Mouse (Mus musculus): ENCODE results near the gene Sox11.

Sox11 gene

DNA sequence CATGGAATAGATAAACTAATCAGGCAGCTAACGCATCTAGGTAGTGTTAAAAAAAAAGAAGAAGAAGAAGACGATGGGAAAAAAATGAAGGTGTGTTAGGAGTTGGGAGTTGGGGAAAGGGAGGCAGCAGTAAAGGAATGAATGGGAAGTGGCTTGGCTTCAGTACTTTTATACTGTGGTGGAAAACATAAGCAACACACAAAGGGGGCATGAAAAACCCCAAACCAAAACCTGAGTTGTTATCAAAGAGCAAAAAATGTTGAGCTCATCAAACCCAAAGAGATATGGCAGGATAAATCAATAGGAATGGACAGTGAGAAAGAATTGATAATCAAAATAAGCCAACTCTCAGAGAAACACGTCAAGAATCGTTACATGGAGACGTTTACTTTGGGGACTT is 5.6 kb downstream of the Sox11 start:
- DNase-seq (ENCODE audit: low spot score in 2 of 2) = no peak

DNA sequence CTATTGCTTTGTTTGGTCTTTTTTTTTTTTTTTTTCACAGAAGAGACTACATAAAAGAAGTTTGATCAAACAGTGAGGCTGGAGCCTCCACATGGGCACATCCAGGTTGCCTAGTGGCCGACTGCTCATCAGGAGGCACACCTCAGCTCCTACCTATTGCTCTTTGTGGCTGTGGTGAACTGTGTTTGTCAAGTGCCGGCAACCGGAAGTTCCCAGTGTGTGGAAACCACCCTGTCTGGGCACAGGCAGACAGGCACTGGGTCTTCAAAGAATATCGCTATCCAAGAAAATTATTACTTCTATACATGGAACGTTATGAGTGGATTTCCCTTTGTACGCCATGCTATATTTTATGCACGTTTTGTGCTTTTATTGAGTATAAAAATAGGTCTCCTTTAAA is 6.0 kb downstream of the Sox11 start:
- DNase-seq (ENCODE audit: low spot score in 2 of 2) = no peak

DNA sequence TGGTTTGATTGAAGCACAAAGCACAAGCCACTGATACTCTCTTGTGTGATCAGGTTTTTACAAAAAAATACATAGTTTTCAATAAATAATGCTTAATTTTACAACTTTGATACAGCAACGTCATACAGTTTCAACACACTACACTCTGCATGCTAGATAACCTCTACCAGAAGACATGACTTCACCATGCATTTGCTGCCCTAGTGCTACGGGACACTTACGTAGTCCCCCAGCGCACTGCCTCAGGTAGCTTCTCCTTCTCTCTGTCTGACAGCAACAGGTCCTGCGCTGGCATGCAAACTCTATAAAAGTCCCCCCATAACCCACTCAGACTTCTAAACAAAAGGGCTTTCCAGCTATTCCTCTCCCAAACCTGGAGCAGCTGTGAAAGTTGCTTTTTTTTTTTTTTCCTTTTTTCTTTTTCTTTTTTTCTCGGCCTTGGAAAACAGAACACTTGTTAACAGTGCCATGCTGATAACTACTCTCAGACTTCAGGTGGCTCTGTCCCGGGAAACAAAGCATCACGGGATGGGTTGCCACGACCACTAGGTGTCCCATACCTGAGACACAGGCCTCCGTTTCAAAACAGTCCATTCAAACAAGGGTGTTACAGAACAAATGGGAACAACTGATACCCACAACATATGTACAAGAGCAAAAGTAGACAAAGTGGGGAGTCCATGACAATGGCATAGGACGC is 6.9 kb downstream of the Sox11 start:
- no peak for DNase-seq (ENCODE audit: low spot score in 2 of 2)

DNA sequence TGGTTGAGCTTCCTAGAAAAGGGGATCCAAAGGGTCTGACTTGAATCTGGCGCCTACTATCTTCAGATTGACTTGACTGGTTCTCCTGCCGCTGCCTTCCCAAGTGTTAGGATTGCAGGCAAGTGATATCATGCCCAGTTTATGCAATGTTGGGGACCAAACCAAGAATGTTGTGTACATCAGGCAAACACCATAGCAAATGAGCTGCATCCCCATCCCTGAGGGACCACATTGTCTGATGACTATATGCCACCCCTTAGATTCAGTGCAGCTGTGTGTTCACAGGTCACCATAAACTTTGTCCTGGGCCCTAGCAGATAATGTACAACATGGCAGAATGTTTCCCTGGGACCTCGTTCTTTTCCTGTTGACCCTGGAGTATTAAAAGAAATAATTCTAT is 8.8 kb downstream of the Sox11 start:
- no peak for DNase-seq (ENCODE audit: low spot score in 2 of 2)

DNA sequence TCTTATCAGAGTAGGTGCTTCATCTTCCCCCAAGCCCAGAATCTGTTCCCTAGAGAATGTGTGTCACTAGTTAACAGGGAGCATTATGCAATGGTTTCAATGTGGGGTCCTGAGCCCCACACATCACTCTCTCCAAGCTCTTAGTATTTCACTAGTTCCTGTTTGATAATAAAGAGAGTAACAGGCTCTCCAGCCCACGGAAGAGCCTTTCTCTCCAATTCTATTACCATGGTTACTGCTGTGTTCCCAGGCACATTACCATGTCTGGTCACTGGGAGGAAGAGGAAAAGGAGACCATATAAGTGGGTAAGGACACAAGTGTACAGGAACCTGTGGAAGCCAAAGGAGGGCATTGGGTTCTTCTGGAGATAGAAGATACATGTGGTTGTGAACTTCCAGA is 19.0 kb downstream of the Sox11 start:
- DNase-seq (ENCODE audit: low spot score in 2 of 2) = no peak

DNA sequence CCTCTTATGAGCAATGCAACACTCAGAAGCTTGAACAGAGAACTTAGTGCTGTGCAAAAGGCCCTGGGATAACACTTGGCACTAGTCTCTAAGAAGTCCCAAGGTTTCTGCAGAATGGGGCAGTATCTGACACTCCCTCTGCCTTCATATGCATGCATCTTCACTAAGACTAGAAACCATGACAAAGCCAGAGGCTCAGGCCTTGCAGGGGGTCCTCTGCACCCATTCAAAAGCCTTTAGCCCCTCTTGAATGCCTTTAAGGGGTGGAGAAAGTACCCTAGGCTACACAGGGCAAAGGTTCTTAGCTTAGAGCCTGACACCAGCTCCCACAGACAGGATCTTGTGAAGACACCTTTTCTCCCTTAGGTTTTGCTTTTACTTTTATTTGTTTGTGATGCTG is 21.7 kb downstream of the Sox11 start:
- DNase-seq (ENCODE audit: low spot score in 2 of 2) = no peak

DNA sequence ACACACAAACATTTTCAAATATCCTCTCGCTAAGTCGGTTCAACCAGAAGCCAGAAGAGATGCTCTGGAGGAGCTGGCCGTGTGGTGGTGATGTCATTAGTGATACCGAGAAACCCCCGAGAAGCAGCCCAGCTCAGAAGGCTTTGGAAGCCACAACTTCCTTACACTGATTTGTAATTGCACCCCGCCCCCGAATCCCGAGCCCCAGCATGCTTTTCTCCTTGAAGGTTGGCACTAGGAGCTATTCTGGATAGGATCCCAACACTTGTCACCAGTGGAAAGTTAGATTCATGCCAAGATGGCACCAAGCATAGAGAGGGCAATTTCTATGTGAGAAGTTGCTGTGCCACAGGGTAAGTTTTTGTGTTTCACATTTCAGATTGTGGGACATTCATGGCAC is 29.4 kb downstream of the Sox11 start:
- DNase-seq (ENCODE audit: low spot score in 2 of 2) = no peak

DNA sequence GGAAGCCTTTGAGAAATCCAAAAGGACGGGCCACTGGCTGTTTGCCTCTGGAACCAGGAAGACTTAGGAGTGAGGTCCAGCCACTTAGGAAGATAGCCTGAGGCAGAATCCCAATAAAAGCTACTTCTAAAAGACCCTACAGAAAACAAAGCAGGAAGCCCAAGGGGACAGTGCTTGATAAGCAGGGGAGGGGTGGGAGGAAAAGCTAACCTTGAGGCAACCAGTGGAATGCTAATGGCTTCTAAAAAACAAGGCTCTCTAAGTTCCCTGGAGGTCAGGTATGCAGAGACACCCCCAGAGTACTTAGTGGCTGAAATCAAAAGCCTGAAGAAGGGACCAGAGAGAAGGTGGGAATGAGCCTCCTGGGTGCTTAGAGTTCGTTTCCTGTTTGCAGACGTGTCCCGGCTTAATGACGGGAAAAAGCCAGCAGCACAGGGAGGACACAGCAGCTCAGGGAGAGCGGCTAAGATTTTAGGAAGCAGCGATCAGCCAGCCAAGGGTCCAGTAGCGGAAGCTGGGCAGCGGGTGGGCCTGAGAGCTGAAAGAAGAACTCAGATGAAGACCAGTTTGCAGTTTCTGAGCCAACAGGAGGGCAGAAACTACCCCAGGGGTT is 30.4 kb downstream of the Sox11 start:
- DNase-seq (ENCODE audit: low spot score in 2 of 2) = no peak

DNA sequence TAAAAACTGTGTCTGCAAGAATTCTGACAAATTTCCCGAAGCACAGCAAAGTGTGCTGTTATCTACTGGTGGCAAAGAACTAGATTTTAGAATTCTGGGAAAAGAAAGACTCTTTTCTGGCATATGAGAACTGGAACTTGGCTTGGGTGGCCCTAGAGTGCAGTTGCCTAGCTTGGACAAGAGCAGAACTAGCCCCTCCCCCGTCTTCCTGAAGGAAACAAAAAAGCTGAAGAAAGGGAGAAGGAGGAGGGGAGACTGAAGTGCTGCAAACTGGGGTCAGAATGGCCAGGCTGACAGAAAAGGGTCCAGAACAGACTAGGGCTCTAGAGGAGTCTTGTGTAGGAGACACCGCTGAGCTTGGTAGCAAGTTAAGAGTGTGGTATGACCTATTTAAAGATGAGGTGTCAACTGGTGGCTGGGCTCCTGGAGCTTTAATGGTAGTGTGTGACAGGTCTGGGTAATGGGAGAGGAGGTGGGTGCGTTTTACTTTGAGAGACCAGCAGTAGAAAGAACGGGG is 31.0 kb downstream of the Sox11 start:
- DNase-seq (ENCODE audit: low spot score in 2 of 2) = no peak

DNA sequence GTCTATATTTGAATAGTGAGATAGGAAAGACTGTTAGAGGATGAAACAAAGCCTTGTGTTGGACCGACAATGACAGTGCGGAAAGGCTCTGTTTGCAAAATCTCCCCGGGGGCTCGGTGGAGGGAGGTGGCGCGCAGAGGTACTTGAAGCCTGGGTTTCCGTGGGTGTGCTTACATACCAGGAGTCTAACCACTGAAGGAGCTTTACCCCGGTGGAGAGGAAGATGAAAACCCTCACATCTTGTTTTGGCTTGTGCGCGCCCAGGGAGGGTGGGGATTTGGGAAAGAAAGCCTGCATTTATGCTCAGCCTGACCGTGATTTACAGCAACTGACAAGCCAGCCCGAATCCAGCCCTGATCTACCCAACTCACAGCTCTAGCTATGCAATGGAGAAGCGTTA is 31.7 kb downstream of the Sox11 start:
- no peak for DNase-seq (ENCODE audit: low spot score in 2 of 2)

DNA sequence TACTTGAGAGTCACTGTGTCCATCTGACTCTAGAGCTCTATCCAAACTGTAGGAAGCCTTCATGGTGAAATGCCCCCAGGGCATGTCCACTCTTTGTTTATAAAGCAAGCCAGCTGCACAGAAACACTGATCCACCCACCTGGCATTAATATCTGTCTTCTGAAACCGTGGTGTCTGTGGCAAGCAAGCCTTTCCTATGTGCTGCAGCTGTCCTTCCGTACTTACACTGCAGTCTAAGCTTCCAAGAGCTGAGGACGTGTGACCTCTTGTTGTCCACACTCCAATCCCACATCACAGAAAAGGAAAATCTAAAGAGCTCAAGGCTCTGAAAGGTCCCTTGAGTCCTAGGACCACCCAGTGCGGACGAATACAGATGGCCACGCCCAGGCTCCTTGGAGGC is 32.4 kb downstream of the Sox11 start:
- DNase-seq (ENCODE audit: low spot score in 2 of 2) = no peak

DNA sequence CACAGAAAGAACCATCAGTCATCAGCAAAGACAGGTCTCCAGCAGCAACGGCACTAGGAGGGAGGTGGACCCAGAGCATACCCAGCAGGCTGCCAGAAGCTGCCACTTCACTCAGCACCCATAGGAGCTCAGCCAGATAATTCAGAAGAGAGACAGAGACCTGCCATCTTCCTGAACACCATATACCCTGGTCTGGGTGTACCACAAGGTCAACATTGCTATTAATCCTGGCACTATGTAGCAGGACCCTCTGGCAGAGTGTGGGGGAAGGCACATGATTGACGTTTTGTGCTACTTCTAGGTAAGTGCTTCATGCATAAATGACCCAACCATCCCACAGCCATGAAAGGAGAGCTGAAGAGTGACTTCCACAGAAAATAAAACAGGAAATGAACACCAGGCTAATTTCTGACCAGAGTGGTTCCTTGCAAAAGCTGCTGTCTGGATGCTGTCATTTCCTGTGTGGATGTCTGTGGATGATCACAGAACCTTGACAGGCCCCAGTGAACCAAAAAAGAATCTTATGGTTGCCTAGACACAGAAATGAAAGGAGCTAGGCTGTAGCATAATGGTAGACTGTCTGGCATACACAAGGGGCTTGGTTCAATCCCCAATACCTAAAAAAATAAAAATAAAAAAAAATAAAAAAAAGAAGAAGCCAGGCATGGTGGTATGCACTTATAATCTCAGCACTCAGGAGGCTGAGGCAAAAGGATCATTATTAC is 37.5 kb downstream of the Sox11 start:
- DNase-seq (ENCODE audit: low spot score in 2 of 2) = no peak

DNA sequence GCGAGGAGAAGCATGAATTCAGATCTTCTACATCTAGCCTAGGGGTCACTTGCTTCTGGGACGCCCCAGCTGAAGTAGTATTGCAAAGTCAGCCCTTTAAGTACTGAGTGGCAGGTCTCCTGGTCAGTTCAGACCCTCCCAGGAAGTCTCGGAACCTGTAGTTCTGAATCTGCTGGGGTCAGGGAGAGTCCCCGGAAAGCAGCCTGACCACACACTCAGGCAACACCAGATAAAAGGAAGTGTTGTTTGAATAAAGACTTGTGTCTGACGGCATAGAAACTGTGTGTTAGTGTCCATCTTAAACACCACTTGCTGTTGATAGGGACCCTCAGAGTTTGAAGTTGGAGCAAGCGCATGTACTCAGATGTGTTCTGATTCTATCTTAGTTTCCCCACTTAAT is 39.2 kb downstream of the Sox11 start:
- no peak for DNase-seq (ENCODE audit: low spot score in 2 of 2)

DNA sequence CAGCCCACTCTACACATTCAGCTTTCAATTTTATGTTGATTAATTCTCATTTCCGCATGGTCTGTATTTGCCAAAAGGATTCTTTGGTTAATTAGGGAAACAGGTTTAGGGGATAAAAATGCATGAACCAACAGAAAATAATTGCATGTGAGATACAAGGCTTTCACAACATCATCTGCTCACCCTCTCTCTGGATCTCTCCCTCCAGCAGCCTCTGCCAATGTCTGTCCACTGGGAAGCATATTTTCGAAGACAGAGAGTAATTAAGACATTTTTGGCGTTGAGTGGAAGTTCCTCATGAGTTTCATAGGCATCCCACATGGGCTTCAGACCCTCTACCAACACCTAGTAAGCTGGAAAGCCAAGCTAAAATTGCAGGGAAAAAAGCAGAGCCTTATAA is 43.7 kb downstream of the Sox11 start:
- DNase-seq (ENCODE audit: low spot score in 2 of 2) = no peak

DNA sequence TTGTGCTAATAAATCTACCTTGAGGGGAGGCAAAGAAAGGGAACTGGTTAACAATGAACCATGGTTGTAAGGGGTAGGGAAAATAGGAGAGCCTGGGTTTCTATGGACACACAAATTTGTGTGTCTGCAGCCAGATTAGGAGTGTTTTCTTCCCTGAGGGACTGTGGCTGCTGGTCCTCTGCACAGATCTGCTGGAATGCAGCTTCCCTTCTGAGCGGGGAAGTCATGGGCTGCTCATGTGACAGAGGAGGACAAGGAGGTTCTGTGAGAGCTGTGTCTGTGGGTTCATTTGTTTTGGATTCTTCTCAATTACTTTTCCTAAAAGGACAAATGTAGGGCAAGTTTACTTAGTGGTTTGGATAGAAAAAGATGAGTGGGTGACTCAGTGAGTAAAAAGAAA is 48.2 kb downstream of the Sox11 start:
- no peak for DNase-seq (ENCODE audit: low spot score in 2 of 2)

DNA sequence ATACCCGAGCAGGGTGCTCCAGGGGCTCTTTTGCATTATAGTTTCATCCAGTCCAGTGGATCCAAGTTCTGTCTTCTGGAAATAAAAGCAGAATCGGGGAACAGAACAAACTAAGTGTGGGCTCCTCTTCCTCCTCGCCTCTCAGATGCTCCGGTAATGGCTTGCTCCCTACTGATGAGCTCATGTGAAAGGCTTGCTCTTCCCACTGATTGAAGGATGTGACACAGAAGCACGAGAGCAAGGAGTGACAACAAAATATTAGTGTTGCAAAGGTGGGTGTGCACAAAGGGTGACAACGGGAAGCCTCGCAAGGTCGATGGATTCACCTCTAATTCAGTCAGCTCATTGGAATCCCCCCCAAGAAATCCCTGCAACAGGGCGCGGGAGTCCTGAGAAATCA is 48.6 kb downstream of the Sox11 start:
- no peak for DNase-seq (ENCODE audit: low spot score in 2 of 2)

DNA sequence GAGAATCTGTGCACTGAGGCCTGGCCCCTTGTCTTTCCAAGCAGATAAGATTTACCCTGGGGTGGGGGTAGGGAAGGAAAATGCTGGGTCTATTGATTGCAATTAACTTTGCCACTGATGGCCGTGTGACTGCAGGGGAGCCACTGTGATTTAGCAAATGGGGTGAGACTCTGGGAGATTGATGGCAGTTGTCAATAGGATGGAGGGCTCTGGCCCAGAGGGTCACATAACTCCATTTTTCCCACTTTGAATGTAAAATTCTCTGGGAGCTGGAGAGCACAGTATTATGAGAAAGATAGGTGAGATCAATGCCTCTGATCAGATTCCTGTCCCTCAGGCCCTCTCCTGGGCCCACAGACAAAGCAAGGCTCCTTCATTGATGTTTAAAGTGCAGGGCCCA is 49.2 kb downstream of the Sox11 start:
- DNase-seq (ENCODE audit: low spot score in 2 of 2) = no peak
